Mouse (Mus musculus): ENCODE results near the gene Tmem158.

Tmem158 gene

DNA sequence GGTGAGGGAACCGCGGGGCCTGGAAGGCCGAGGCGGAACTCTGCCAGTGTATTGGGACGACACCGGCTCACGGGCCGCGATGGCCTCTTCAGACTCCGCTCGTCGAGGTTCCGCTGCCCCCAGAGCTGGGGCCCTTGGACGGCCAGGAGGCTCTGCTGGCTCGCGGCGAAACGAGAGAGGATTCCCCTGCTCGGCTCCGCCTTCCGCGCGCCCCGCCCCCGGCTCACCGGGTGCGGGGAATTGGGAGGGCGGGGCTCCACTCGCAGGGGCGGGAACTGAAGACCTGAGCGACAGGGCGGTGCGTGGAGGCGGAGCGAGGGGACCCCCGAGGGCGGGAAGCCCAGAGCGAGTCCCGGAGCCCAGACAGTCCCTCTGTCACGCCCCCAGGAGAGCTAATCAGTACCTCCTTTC, at the start of gene Tmem158:
Gene Tmem158, minus strand, starts transcription at position 154 of the 411 bp plus-strand sequence.
- in situ Hi-C loops (cut with MboI) = no loop called here

DNA sequence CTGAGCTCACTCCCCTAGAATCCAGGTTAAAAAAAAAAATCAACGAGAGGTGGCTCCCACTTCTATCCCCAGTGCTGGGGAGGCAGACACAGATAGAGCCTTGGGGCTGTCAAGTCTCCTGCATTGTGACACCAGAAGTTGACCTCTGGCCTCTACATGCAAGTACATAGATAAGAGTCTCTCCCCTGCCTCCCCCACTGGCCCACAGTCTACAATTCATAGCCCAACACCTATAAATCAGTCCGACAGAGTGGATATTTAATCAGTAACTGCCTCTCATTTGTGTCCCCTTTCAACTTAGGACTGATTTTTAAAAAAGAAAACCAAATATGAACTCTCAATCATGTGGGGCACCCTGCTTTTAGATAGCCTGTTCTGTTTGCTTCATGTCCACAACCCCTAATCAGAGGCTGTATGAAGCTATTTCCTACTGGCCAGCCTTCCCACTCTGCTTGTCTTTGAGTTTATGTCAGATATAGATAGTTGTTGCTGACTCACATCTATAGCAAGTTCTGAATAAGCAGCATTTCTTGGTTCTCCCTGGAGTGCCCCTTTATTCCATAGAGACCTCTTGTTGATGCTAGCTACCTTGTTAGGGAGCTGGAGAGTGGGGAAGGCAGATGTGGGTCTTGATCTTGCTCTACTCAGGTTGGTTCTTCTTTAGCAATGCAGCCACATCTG, 49.3 kb upstream of the Tmem158 start:
- in situ Hi-C loops (cut with MboI) = no loop called here

DNA sequence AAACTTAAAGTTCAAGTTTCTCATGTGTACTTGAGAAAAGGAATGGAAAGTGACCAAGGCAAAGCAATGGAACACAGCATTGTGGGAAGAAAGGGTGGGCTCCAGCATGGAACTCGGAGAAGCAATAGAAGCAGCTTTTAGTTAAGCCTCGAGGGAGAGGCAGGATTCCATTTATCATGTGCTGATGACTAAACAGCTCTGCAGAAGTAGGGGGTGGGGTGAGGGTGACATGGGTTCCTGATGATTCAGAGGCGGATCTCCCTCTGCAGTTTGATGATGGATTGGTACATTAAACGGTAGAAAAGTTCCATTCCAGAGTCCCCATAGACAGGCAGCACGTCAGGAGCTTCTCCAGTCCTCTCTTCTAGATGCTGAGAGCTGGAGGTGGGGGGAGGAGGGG, 48.5 kb upstream of the Tmem158 start:
- in situ Hi-C loops (cut with MboI) = no loop called here

DNA sequence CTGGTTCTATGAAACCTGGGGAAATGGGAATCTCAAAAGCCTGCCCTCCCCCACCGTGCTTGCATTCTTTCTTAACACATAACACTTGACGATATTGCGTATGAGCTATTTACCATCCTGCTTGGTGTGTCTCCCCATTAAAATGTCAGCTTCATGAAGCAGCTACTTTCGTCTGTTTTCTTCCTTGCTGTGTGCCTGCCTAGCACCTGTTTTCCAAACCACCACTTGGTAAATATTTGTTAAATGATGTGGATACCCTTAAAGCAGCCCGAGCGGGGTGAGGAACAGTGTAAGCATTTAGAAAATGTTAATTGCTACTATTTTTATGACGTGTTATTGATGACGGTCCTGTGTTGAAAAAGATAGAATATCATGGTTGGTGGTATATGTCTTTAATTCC, 44.4 kb upstream of the Tmem158 start:
- in situ Hi-C loops (cut with MboI) = no loop called here

DNA sequence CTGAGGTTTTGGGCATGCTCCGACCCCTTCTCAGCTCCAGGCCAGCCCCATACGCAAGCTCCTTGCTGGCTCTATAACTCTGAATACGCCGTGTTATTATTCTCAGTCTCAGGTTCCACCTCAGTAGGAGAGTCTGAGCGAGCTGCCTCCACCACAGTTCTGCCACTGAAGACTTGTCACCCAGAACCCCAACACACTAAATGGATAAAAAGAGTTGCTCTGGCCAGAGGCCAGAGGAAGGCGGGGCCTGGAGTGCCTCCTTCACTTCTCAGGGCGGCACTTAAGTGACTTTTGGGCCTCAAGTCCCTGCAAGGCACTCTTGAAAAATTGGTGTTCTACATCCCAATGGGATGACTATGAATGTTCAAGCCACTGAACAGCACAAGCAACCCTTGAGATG, 43.4 kb upstream of the Tmem158 start:
- in situ Hi-C loops (cut with MboI) = no loop called here

DNA sequence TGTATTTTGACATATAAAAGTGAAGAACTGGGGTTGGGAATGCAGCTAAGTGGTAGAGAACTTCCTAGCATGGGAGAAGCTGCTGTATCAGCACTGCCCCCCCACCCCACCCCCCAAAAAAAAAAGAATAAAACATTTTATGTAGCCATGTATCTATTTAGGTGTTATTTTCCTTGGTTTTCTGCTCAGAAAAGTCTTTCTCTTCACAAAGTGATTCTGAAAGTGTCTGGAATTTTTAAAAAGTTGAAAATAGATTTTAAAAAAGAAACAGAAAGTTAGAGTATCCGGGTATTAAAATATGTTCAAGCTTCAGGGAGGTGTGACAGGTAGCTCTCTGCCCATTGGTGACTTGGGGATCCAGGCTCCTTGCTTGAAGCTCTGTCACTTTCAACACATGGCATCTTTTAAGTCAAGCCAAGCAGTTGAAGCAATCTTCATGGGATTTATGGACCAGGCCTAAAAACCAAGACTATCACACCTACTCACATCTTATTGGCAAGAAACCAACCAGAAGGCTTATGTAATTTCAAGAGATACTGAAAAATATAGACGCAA, 42.3 kb upstream of the Tmem158 start:
- in situ Hi-C loops (cut with MboI) = no loop called here

DNA sequence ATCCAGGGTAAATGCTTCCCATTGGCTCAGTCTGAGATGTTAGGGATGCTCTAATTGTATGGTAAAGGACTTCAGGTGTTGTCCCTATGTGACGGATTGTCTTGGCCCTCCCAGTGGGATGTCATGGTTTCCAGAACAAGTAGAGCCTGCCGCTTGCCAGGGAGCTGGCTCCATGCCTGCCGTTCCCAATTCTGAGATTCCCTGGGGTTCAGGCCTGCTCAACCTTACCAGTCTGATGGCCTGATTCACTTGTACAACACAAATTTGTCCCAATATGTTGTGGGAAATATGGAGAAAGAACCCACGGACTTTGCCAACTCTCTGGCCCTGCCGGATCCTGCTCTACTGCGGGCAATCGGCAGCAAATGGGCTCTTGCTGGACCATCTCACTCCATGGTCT, 37.3 kb upstream of the Tmem158 start:
- in situ Hi-C loops (cut with MboI) = no loop called here

DNA sequence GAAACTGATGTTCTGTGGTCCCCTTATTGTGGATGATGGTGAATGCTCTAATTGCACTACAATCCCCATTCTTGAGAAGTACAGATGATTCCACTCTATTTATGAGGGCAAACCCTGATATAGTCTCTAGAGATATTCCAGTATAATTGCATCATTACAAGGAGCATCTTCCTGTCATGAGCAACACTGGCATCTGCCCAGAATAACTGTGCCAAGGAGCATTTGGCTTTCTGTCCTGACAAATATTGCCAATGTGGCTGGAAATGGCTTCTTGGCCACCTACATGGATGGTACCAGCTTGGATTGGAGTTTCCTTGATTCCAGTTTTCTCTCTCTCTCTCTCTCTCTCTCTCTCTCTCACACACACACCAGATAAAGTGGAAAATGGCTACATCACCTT, 35.7 kb upstream of the Tmem158 start:
- in situ Hi-C loops (cut with MboI) = no loop called here

DNA sequence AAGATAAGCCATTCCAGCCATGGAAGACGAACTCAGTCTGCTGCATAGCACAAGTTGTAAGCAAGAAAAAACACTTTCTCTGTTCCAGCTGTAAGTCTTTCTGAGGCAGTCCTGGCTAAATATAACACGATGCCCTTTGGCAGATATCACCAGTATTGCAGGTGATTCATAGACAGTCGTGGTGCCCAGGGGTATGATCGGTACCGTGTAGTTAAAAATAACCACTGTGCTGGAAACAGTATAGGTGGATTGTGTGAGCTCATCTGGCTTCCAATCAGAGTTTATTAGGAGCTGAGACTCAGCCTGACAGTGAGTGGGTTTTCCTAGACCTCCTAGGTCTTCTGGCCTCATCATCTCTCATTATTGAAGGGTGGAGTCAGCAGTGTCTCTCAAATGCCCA, 34.0 kb upstream of the Tmem158 start:
- in situ Hi-C loops (cut with MboI) = no loop called here

DNA sequence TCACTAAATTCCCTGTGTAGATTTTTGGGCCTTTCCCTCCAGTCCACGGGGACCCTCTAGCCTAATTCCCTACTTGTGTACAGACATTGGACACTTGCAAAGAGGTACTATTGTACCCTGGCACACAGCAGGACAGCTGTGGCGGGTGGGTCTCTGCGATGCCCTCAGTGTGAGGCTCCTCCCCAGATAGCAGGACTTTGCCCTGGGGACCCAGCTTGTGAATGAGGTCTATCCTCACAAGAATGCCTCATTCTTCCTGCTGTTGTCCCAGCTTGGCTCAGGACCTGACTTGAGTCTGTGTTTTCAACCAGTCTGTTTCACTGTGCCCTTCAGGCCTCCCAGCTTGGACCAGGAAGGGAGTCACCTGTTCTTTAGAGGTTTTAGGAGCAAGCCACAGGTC, 27.8 kb upstream of the Tmem158 start:
- in situ Hi-C loops (cut with MboI) = no loop called here

DNA sequence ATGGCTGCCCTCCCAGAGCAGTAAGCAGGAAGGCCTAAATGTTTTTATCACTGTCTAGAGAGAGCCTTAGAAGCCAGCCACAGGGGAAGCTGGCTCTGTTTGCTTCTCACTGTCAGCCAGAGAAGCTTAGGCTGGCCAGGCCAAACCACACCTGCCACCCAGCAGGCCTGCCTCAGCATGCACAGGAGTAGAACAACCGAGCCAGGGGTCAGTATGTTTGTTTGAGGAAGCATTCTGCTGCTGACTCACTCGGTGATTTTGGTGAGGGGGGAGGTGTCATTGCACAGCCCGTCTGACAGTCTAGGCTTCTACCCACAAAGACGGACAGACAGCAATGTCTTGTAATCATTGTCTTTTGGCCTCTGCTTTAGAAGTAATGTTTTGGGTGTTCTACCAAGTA, 25.1 kb upstream of the Tmem158 start:
- in situ Hi-C loops (cut with MboI) = no loop called here

DNA sequence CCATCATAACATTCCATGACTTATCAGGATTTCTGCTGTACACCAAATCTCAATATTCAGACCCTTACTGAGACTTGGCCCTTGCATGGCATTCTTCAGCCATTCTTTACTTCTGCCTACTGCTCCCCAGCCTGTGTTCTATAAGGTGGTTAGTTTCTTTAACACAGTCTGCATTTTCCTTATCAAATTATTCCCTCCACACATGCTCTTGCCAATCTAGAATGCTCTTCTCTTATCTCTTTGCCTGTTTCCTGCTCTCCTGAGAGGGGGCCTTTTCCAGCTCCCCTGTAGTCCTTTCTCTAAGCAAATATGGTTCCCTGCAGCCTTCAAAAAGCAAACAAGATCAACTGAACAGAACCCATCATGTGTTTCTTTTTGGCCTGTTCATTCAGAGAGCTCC, 20.2 kb upstream of the Tmem158 start:
- in situ Hi-C loops (cut with MboI) = no loop called here

DNA sequence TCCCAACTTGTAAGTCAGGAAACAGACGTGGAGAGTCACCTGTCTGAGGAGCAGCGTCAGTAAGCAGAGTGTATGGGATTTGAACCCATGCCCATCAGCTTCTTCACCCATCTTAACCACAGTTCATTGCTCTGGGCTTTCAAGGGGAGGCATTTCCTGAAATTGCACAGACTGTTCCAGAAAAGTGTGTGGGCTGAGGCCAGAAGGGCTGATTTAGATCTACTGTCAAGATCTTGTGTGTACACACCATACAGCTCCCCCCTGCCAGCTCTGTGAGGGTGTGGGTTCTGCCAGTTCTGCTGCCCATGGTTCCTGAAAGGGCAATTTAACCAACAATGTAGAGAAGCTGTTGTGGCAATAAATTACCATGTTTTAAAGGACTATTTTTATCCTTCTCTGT, 17.4 kb upstream of the Tmem158 start:
- in situ Hi-C loops (cut with MboI) = no loop called here

DNA sequence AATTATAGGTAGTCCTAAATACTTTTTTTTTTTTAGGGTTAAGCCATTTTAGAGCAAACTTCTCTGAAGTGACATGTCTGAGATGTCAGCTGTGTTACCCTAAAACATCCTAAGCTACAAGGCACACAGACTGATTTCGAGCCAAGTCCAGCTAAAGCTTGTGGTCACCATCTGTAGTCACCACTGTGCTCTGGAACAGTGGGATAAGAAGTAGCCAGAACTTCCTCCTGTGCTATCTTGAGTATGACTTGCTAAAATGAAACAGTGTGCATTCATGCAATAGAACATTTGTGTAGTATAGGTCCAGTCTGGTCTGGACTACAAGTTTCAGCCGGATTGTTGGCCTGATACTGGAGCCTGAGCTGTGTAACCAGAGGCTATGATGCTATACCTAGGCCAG, 14.8 kb upstream of the Tmem158 start:
- in situ Hi-C loops (cut with MboI) = no loop called here

DNA sequence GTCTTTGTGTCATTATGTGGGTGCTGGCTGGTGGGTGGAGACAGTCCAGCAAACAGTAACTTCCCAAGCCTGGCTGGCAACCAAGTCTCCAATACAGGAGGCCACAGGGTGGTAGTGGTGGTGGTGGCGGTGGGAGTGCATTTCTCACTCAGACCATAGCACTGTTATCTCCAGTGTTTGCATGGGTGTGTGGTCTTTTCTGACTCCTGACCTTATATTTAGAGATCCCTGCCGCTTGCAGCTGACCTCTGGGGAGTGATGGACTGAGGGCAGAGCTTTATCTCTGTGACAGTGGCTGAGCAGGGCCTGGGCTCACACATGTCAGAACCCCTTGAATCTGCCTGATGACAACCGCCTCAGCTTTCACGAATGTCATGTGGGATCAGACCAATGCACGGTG, 14.1 kb upstream of the Tmem158 start:
- in situ Hi-C loops (cut with MboI) = no loop called here

DNA sequence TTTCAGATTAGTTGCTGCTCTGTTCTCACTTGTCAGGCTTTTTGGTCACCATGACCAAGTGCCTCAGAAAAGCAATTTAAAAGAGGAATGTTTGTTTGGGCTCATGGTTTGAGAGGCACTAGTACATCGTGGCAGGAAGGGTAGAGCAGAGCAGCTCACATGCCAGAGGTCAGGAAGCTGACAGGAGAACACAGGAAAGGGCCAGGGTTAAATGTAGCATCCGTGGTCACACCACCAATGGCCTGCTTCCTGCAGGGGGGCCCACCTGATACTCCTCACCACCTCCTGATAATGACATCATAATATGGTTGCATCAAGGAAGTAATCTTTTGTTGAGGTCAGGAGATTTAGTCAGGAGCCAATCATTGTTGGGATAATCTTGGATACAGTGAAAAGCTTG, 13.3 kb upstream of the Tmem158 start:
- in situ Hi-C loops (cut with MboI) = no loop called here

DNA sequence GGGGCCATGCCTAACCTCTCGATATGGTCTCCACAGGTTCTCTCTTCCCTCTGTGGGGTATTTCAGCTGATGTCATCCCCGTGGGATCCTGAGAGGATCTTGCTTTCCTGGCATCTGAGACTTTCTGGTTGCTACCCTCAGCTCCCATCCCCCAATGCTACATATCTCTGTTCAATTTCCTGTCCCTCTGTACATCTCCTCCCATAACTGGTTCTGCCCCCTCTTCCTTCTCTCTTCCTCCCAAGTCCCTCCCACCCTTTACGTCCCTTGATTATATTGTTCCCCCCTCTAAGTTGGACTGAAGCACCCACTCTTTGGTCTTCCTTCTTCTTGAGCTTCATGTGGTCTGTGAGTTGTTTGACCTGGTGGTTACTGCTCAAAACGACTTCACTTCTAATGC, 11.0 kb upstream of the Tmem158 start:
- in situ Hi-C loops (cut with MboI) = no loop called here

DNA sequence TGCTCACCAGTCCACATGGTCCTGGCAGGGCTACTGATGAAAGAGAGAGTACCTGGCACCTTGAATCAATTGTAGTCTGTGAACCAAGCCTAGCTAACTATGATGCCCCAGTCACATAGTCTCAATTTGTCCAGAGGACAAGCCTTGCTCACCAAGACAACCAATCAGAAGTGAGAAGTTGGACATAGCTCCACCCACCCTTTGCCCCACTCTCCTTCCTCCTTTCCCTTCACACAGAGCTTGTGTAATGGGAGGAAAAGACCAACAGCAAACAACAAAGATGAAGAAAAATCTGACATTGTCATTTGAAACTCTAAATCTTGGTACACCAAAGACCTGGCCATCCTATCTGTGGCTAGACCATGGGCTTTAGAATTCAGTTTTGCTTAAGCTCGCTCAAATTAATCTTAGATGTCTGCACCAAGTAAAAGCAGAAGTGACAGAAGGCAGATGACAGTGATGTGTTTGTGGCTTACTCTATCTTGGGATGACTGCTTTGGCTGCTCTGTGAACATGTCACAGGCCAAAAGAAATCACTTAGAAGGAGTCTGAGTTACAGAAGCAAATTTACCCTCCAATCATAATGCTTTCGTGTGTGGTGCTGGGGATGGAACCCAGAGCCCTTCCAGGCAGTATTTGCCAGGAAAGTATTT, 9.5 kb upstream of the Tmem158 start:
- in situ Hi-C loops (cut with MboI) = no loop called here

DNA sequence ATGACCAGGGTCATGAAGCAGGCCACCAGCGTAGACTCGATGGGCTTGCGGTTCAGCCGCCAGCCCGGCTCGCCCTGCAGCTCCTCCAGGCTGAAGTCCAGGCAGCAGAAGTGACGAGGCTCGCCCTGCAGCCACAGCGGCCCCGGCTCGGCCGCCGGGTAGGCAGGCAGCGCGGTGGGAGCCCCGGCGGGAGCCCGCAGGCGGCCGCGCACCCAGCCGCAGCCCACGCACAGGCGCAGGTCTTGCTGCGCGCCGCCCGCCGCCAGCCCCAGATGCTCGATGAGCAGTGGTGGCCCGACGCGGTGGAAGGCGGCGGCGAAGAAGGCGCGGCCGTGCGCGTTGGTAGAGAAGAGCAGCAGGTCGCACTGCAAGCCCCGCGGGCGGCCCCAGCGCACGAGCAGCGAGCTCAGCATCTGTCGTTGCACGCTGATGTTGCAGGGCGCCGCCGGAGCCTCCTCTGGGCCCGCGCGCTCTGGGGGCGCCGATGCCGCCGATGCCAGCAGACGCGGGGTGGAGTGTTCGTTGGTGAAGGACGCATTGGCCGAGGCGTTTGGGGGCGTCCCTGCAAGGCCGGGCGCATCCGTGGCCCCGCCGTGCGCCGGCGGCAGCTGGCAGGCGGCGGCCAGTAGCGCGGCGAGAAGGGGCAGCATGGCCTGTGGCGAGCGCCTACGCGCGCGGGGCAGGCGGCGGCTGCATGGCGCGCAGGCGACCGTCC, 511 bp downstream of the Tmem158 start:
- in situ Hi-C loops (cut with MboI) = loop anchor here (10.0 kb wide), 1 partner anchor 525 kb away; no protein-coding TSS in a partner anchor

DNA sequence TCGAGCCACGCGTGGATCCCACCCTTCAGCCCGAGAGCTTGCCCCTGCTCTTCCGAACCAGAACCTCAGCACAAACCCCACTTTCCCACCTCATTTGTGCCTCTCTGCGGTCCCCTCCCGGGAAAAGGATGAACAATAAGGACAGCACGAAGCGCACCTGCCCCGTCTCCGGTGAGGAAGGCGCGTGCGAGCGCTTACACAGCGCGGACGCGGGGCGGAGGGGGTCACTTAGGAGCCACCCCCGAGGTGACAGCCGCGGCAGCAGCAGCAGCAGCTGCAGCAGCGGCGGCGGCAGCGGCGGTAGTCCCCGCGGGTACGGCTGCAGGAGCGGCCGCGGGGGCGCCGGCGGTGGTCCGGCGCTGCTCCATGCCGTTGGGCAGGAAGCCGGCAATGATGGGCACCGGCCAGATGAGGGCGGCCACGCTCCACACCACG, 1.1 kb downstream of the Tmem158 start:
- in situ Hi-C loops (cut with MboI) = loop anchor here (10.0 kb wide), 1 partner anchor 525 kb away; no protein-coding TSS in a partner anchor

DNA sequence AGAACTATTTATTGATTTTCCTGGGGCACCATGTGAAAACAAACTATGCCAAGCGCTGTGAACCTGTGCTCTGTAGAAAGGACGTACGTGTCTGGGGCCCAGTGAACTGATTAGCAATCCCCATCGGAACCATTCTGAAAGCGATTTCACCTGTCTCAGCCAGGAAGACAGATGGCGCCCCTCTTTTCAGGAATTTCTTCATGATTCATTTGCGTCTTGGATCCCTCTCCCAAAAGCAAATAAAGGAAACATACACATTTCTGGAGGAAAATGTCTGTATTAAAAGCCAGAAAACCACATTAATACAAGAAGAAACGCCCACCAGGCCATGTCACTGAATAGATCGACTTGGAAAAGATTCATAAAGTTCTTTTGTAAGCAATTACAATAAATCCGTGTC, 1.8 kb downstream of the Tmem158 start:
- in situ Hi-C loops (cut with MboI) = loop anchor here (10.0 kb wide), 1 partner anchor 524 kb away; no protein-coding TSS in a partner anchor

DNA sequence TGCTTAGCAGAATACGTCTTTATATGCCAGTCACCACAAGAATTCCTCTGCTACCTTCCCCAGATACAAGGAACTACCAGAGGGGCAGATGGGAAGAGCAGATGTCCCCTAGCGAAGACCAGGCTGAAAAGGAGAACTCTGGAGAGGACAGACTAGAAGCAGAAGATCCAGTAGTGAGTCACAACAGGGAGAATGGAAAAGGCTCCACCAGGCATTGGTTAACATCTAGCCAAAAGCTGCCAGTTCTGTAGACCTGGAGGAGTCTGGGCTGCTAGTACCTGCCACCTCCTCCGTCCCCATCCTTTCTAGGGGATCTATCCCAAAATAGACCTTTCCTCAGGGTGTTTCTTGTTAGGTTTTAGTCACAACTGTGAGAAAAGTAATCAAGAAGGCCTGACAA, 4.8 kb downstream of the Tmem158 start:
- in situ Hi-C loops (cut with MboI) = loop anchor here (10.0 kb wide), 1 partner anchor 521 kb away; no protein-coding TSS in a partner anchor

DNA sequence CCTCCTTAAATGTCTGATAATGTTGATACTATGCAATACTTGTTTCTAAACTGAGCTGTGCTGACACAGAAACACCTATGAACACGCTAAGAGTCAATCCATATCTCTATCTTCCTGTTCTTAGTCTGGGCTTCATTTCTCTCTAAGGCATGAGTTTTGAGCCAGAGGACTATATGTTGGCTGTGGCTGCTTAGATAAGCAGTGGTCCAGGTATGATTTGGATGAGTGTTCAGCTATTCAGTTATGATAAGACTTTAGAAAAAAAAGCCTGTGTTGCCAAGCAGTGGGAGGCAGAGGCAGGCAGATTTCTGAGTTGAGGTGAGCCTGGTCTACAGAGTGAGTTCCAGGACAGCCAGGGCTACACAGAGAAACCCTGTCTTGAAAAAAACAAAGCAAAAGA, 12.6 kb downstream of the Tmem158 start:
- in situ Hi-C loops (cut with MboI) = no loop called here
